Mouse (Mus musculus): ENCODE measurements around the gene Prpf18. TPM values are rescaled to one million over a fixed set of nuclear protein-coding genes. Genes with fewer than 3 reads are reported as not detected.
A peak's percentile ranks its signal among the peaks of the same experiment; 100 is the strongest.
"Not testable (repeated sequence)": the region's sequence is repeated elsewhere in the genome, so short reads cannot be mapped to it uniquely, and the experiment has no call there.

The Prpf18 gene
- polyA plus RNA-seq, 1 experiment from 2014 or later, result 41.5 TPM

GRCm38 (mm10) chr2:4621471-4621985 lies 30.4 kb downstream of the Prpf18 start:
- no peak for ATAC-seq (ENCODE audit: insufficient number of reproducible peaks, low FRiP score, low TSS enrichment, low read depth)
- Histone ChIP-seq H3K4me1 (ENCODE audit: control insufficient read depth, insufficient read depth, low read length) (peaks cover 18% of the 10 kb centered on the region), H3K9ac (ENCODE audit: low read length) (no peak overlapping the region), H3K36me3 (ENCODE audit: control insufficient read depth, insufficient read depth, low read length) (peaks cover 9% of the 10 kb centered on the region; the same call in 1 of the 2 replicates), H3K27ac (replicated peaks; ENCODE audit: low read depth, low read length) (peak overlapping the region; percentile 52), H3K9me3 (ENCODE audit: control insufficient read depth, low read length) (no peaks in the 10 kb centered on the region), H3K4me2 (ENCODE audit: low read depth, severe bottlenecking) (no peak overlapping the region), H3K4me3 (ENCODE audit: low read depth, low read length) (no peak overlapping the region), H3K27me3 (ENCODE audit: control insufficient read depth, insufficient read depth, low read length) (no peaks in the 10 kb centered on the region)
- 77% methylated on average over 3 of the region's 3 CpGs for WGBS
- DNase-seq (ENCODE audit: low spot score), result no peak

GRCm38 (mm10) chr2:4620640-4621401 lies 31.1 kb downstream of the Prpf18 start:
- DNase-seq (ENCODE audit: low spot score) (peak; percentile 38), ATAC-seq (ENCODE audit: insufficient number of reproducible peaks, low FRiP score, low TSS enrichment, low read depth) (peak; percentile 81; the same call in 1 of the 2 replicates)

GRCm38 (mm10) chr2:4619893-4620593 lies 31.9 kb downstream of the Prpf18 start:
- Histone ChIP-seq H3K36me3 (ENCODE audit: control insufficient read depth, insufficient read depth, low read length) (peaks cover 9% of the 10 kb centered on the region; the same call in 1 of the 2 replicates), H3K4me3 (ENCODE audit: low read depth, low read length) (no peak overlapping the region), H3K27ac (replicated peaks; ENCODE audit: low read depth, low read length) (0 out of 2 replicates have a peak overlapping the region, but pooled peaks have one; percentile 6), H3K9ac (ENCODE audit: low read length) (no peak overlapping the region), H3K4me1 (ENCODE audit: control insufficient read depth, insufficient read depth, low read length) (peaks cover 18% of the 10 kb centered on the region), H3K9me3 (ENCODE audit: control insufficient read depth, low read length) (no peaks in the 10 kb centered on the region), H3K27me3 (ENCODE audit: control insufficient read depth, insufficient read depth, low read length) (no peaks in the 10 kb centered on the region), H3K4me2 (ENCODE audit: low read depth, severe bottlenecking) (no peak overlapping the region)
- ATAC-seq (ENCODE audit: insufficient number of reproducible peaks, low FRiP score, low TSS enrichment, low read depth) (peak; percentile 73), DNase-seq (ENCODE audit: low spot score) (no peak)
- WGBS, result 52% methylated on average over 6 of the region's 6 CpGs

More at GRCm38 (mm10) chr2:4620640-4621401, 31.1 kb downstream of the Prpf18 start:
- peak overlapping the region; percentile 52 for H3K27ac ChIP-seq (replicated peaks; ENCODE audit: low read depth, low read length)
- peaks cover 18% of the 10 kb centered on the region for H3K4me1 ChIP-seq (ENCODE audit: control insufficient read depth, insufficient read depth, low read length)
- H3K4me2 ChIP-seq (ENCODE audit: low read depth, severe bottlenecking), result no peak overlapping the region
- H3K4me3 ChIP-seq (ENCODE audit: low read depth, low read length), result no peak overlapping the region
- no peak overlapping the region for H3K9ac ChIP-seq (ENCODE audit: low read length)
- H3K9me3 ChIP-seq (ENCODE audit: control insufficient read depth, low read length), result no peaks in the 10 kb centered on the region
- no peaks in the 10 kb centered on the region for H3K27me3 ChIP-seq (ENCODE audit: control insufficient read depth, insufficient read depth, low read length)
- 60% methylated on average over 12 of the region's 12 CpGs for WGBS
- peaks cover 9% of the 10 kb centered on the region; the same call in 1 of the 2 replicates for H3K36me3 ChIP-seq (ENCODE audit: control insufficient read depth, insufficient read depth, low read length)

GRCm38 (mm10) chr2:4619126-4619525 lies 32.8 kb downstream of the Prpf18 start:
- ATAC-seq (ENCODE audit: insufficient number of reproducible peaks, low FRiP score, low TSS enrichment, low read depth); H3K4me3 ChIP-seq (ENCODE audit: low read depth, low read length); H3K27me3 ChIP-seq (ENCODE audit: control insufficient read depth, insufficient read depth, low read length); H3K36me3 ChIP-seq (ENCODE audit: control insufficient read depth, insufficient read depth, low read length); H3K9me3 ChIP-seq (ENCODE audit: control insufficient read depth, low read length); H3K27ac ChIP-seq (replicated peaks; ENCODE audit: low read depth, low read length); H3K4me2 ChIP-seq (ENCODE audit: low read depth, severe bottlenecking); DNase-seq (ENCODE audit: low spot score); H3K9ac ChIP-seq (ENCODE audit: low read length): not testable (repeated sequence)
- H3K4me1 ChIP-seq (ENCODE audit: control insufficient read depth, insufficient read depth, low read length), result peaks cover 18% of the 10 kb centered on the region

- Histone ChIP-seq H3K9me3 (ENCODE audit: control insufficient read depth, low read length) (no peaks in the 10 kb centered on the region), H3K4me1 (ENCODE audit: control insufficient read depth, insufficient read depth, low read length) (peaks cover 18% of the 10 kb centered on the region), H3K9ac (ENCODE audit: low read length) (no peak overlapping the region), H3K27ac (replicated peaks; ENCODE audit: low read depth, low read length) (no peak overlapping the region), H3K36me3 (ENCODE audit: control insufficient read depth, insufficient read depth, low read length) (peaks cover 5% of the 10 kb centered on the region; the same call in 1 of the 2 replicates), H3K27me3 (ENCODE audit: control insufficient read depth, insufficient read depth, low read length) (no peaks in the 10 kb centered on the region), H3K4me3 (ENCODE audit: low read depth, low read length) (no peak overlapping the region), H3K4me2 (ENCODE audit: low read depth, severe bottlenecking) (no peak overlapping the region)
- 91% methylated on average over 4 of the region's 4 CpGs for WGBS
- no peak for DNase-seq (ENCODE audit: low spot score)
- no peak for ATAC-seq (ENCODE audit: insufficient number of reproducible peaks, low FRiP score, low TSS enrichment, low read depth)
Observed at GRCm38 (mm10) chr2:4616995-4617394, 34.9 kb downstream of the Prpf18 start.

- ATAC-seq (ENCODE audit: insufficient number of reproducible peaks, low FRiP score, low TSS enrichment, low read depth), result no peak
Observed at GRCm38 (mm10) chr2:4615014-4615546, 36.8 kb downstream of the Prpf18 start.

GRCm38 (mm10) chr2:4614276-4614929 lies 37.5 kb downstream of the Prpf18 start:
- not testable (repeated sequence) for H3K27ac ChIP-seq (replicated peaks; ENCODE audit: low read depth, low read length); H3K9ac ChIP-seq (ENCODE audit: low read length); H3K4me3 ChIP-seq (ENCODE audit: low read depth, low read length); DNase-seq (ENCODE audit: low spot score); ATAC-seq (ENCODE audit: insufficient number of reproducible peaks, low FRiP score, low TSS enrichment, low read depth); H3K27me3 ChIP-seq (ENCODE audit: control insufficient read depth, insufficient read depth, low read length); H3K9me3 ChIP-seq (ENCODE audit: control insufficient read depth, low read length); H3K4me2 ChIP-seq (ENCODE audit: low read depth, severe bottlenecking); H3K4me1 ChIP-seq (ENCODE audit: control insufficient read depth, insufficient read depth, low read length)
- WGBS, result 51% methylated on average over 6 of the region's 6 CpGs
- H3K36me3 ChIP-seq (ENCODE audit: control insufficient read depth, insufficient read depth, low read length), result peaks cover 12% of the 10 kb centered on the region; the same call in 1 of the 2 replicates

More at GRCm38 (mm10) chr2:4615014-4615546, 36.8 kb downstream of the Prpf18 start:
- Histone ChIP-seq H3K9ac (ENCODE audit: low read length) (no peak overlapping the region), H3K9me3 (ENCODE audit: control insufficient read depth, low read length) (no peaks in the 10 kb centered on the region), H3K4me1 (ENCODE audit: control insufficient read depth, insufficient read depth, low read length) (peaks cover 5% of the 10 kb centered on the region), H3K4me2 (ENCODE audit: low read depth, severe bottlenecking) (no peak overlapping the region), H3K4me3 (ENCODE audit: low read depth, low read length) (no peak overlapping the region), H3K27ac (replicated peaks; ENCODE audit: low read depth, low read length) (no peak overlapping the region), H3K27me3 (ENCODE audit: control insufficient read depth, insufficient read depth, low read length) (no peaks in the 10 kb centered on the region), H3K36me3 (ENCODE audit: control insufficient read depth, insufficient read depth, low read length) (peaks cover 12% of the 10 kb centered on the region; the same call in 1 of the 2 replicates)
- WGBS, result 87% methylated on average over 2 of the region's 2 CpGs
- no peak for DNase-seq (ENCODE audit: low spot score)

- ATAC-seq (ENCODE audit: insufficient number of reproducible peaks, low FRiP score, low TSS enrichment, low read depth) (no peak), DNase-seq (ENCODE audit: low spot score) (no peak)
- WGBS, result 86% methylated on average over 10 of the region's 10 CpGs
- Histone ChIP-seq H3K36me3 (ENCODE audit: control insufficient read depth, insufficient read depth, low read length) (peaks cover 14% of the 10 kb centered on the region; the same call in 1 of the 2 replicates), H3K27ac (replicated peaks; ENCODE audit: low read depth, low read length) (no peak overlapping the region), H3K27me3 (ENCODE audit: control insufficient read depth, insufficient read depth, low read length) (no peaks in the 10 kb centered on the region), H3K9me3 (ENCODE audit: control insufficient read depth, low read length) (no peaks in the 10 kb centered on the region), H3K4me3 (ENCODE audit: low read depth, low read length) (no peak overlapping the region), H3K9ac (ENCODE audit: low read length) (no peak overlapping the region), H3K4me2 (ENCODE audit: low read depth, severe bottlenecking) (no peak overlapping the region), H3K4me1 (ENCODE audit: control insufficient read depth, insufficient read depth, low read length) (no peaks in the 10 kb centered on the region; the same call in 1 of the 2 replicates)
Observed at GRCm38 (mm10) chr2:4611704-4612103, 40.2 kb downstream of the Prpf18 start.
